Mouse (Mus musculus): ENCODE measurements around the gene Gucy2g. TPM values are rescaled to one million over a fixed set of nuclear protein-coding genes. Genes with fewer than 3 reads are reported as not detected.

Gucy2g gene
- total and polyA plus RNA-seq, 3 experiments, result not detected

GRCm38 (mm10) chr19:55253239-55253569 lies 12.2 kb upstream of the Gucy2g start:
- peaks cover 39% of the 10 kb centered on the region for H3K79me2 ChIP-seq (replicated peaks; ENCODE audit: control insufficient read depth, extremely low read depth, insufficient read depth, poor library complexity, severe bottlenecking)
- DNase-seq (ENCODE audit: extremely low read depth), result no peak
- H3K27me3 ChIP-seq (replicated peaks), result no peaks in the 10 kb centered on the region
- no peak for TF ChIP-seq PAX5 (IDR thresholded peaks at IDR 0.05; ENCODE audit: low read length)
- TF ChIP-seq ZNF384 (IDR thresholded peaks at IDR 0.05; ENCODE audit: low read depth, low read length), result no peak
- 0 out of 4 replicates have a peak, but pooled peaks of 1 of the 2 experiments have one; percentile 5 for TF ChIP-seq CTCF (conservative IDR thresholded peaks at IDR 0.05 in 1 of 2, IDR thresholded peaks at IDR 0.05 in 1 of 2; ENCODE audit: low read depth in 2 of 2, low read length in 2 of 2)
- no peak for TF ChIP-seq SIN3A (IDR thresholded peaks at IDR 0.05; ENCODE audit: low read length)
- peaks cover 17 to 32% of the 10 kb centered on the region in 2 experiments for H3K4me1 ChIP-seq (ENCODE audit: control insufficient read depth in 1 of 2, insufficient read depth in 2 of 2)
- H3K36me3 ChIP-seq (replicated peaks in 1 of 2; ENCODE audit: control insufficient read depth in 1 of 2, insufficient read depth in 1 of 2, low read length in 1 of 2), result peaks cover 0 to 19% of the 10 kb centered on the region in 2 experiments
- peaks cover 4% of the 10 kb centered on the region for H3K9me3 ChIP-seq (replicated peaks; ENCODE audit: low read length)
- in situ Hi-C loops (cut with MboI; ENCODE audit: low pct_ligation_motif_present, low pct_unique_long_range_greater_than_20kb, low sequenced_read_pairs) (no loop called here), dilution Hi-C loops (cut with MboI; ENCODE audit: extremely low pct_ligation_motif_present, extremely low pct_unique_long_range_greater_than_20kb, low sequenced_read_pairs) (no loop called here)
- H3K27ac ChIP-seq (ENCODE audit: insufficient read depth, low read depth), result peak overlapping the region; percentile 57
- peak overlapping the region; percentile 79 for H3K9ac ChIP-seq (ENCODE audit: insufficient read depth, low read depth)
- peak overlapping the region; percentile 69 for H3K4me2 ChIP-seq (ENCODE audit: insufficient read depth, low read depth, poor library complexity, severe bottlenecking)
- peak overlapping the region; percentile 70 to 96 (median 93) for H3K4me3 ChIP-seq (replicated peaks in 1 of 3; ENCODE audit: low read depth in 2 of 3, low read length in 2 of 3, poor library complexity in 1 of 3)

- no peak for DNase-seq (ENCODE audit: extremely low read depth)
- H3K4me1 ChIP-seq (ENCODE audit: control insufficient read depth in 1 of 2, insufficient read depth in 2 of 2), result peaks cover 3 to 15% of the 10 kb centered on the region in 2 experiments
- no peak within 1 kb of the TSS for H3K4me3 ChIP-seq (replicated peaks in 1 of 3; ENCODE audit: low read depth in 2 of 3, low read length in 2 of 3, poor library complexity in 1 of 3)
- peak within 1 kb of the TSS; percentile 69; the same call in 1 of the 2 replicates for H3K4me2 ChIP-seq (ENCODE audit: insufficient read depth, low read depth, poor library complexity, severe bottlenecking)
- peaks cover 4% of the 10 kb centered on the region for H3K9me3 ChIP-seq (replicated peaks; ENCODE audit: low read length)
- TF ChIP-seq JUND (conservative IDR thresholded peaks at IDR 0.05; ENCODE audit: low read depth, low read length) (no peak), POLR2A (IDR thresholded peaks at IDR 0.05; ENCODE audit: low read depth, low read length) (no peak), NRF1 (IDR thresholded peaks at IDR 0.05; ENCODE audit: low read depth, low read length) (no peak), RAD21 (IDR thresholded peaks at IDR 0.05; ENCODE audit: low read depth, low read length) (no peak), ZNF384 (IDR thresholded peaks at IDR 0.05; ENCODE audit: low read depth, low read length) (no peak), CHD2 (IDR thresholded peaks at IDR 0.05; ENCODE audit: low read length) (no peak), ZMIZ1 (IDR thresholded peaks at IDR 0.05; ENCODE audit: low read depth, low read length) (no peak), ZC3H11A (IDR thresholded peaks at IDR 0.05; ENCODE audit: low read depth, low read length) (no peak), SIN3A (IDR thresholded peaks at IDR 0.05; ENCODE audit: low read length) (no peak), MXI1 (IDR thresholded peaks at IDR 0.05; ENCODE audit: low read depth, low read length) (no peak), SMC3 (IDR thresholded peaks at IDR 0.05; ENCODE audit: low read depth, low read length) (no peak), TCF12 (IDR thresholded peaks at IDR 0.05; ENCODE audit: low read depth, low read length) (no peak), USF2 (conservative IDR thresholded peaks at IDR 0.05; ENCODE audit: low read depth, low read length) (no peak), MYC (IDR thresholded peaks at IDR 0.05; ENCODE audit: low read depth, low read length) (no peak), RCOR1 (conservative IDR thresholded peaks at IDR 0.05; ENCODE audit: low read depth, low read length) (no peak), HCFC1 (IDR thresholded peaks at IDR 0.05; ENCODE audit: low read depth, low read length) (no peak), MAZ (IDR thresholded peaks at IDR 0.05; ENCODE audit: low read depth, low read length) (no peak), ELF1 (IDR thresholded peaks at IDR 0.05; ENCODE audit: low read depth, low read length) (no peak), E2F4 (IDR thresholded peaks at IDR 0.05; ENCODE audit: insufficient replicate concordance, low read depth, low read length) (no peak)
- no peak within 1 kb of the TSS for H3K9ac ChIP-seq (ENCODE audit: insufficient read depth, low read depth)
- H3K79me2 ChIP-seq (replicated peaks; ENCODE audit: control insufficient read depth, extremely low read depth, insufficient read depth, poor library complexity, severe bottlenecking), result peaks cover 23% of the 10 kb centered on the region
- no peak within 1 kb of the TSS for H3K27ac ChIP-seq (ENCODE audit: insufficient read depth, low read depth)
- peaks cover 0 to 2% of the 10 kb centered on the region in 2 experiments for H3K36me3 ChIP-seq (replicated peaks in 1 of 2; ENCODE audit: control insufficient read depth in 1 of 2, insufficient read depth in 1 of 2, low read length in 1 of 2)
- dilution Hi-C loops (cut with MboI; ENCODE audit: extremely low pct_ligation_motif_present, extremely low pct_unique_long_range_greater_than_20kb, low sequenced_read_pairs) (no loop called here), in situ Hi-C loops (cut with MboI; ENCODE audit: low pct_ligation_motif_present, low pct_unique_long_range_greater_than_20kb, low sequenced_read_pairs) (no loop called here)
- peaks cover 1% of the 10 kb centered on the region for H3K27me3 ChIP-seq (replicated peaks)
Observed at GRCm38 (mm10) chr19:55251383-55252124, 10.5 kb upstream of the Gucy2g start, which contains the start of gene Acsl5. Gene Acsl5 (plus strand): TSS chr19:55251938.

Data from CH12.LX (cell line).